Mouse (Mus musculus): ENCODE results near the gene Myoz1.
"Not testable (repeated sequence)": the region's sequence is repeated elsewhere in the genome, so short reads cannot be mapped to it uniquely, and the experiment has no call there.

Myoz1 gene

GRCm38 (mm10) chr14:20637818-20638574 is 18.3 kb downstream of the Myoz1 start:
- no peak for DNase-seq

- DNase-seq: not testable (repeated sequence)
These were observed 19.4 kb downstream of the Myoz1 start for GRCm38 (mm10) chr14:20636968-20637367.

GRCm38 (mm10) chr14:20635546-20635945 is 20.8 kb downstream of the Myoz1 start:
- DNase-seq: no peak

- DNase-seq: no peak
These were observed 25.1 kb downstream of the Myoz1 start for GRCm38 (mm10) chr14:20631253-20631652.

GRCm38 (mm10) chr14:20626971-20627370 is 29.4 kb downstream of the Myoz1 start:
- peak; percentile 17 for DNase-seq

- DNase-seq: no peak
These were observed 29.9 kb downstream of the Myoz1 start for GRCm38 (mm10) chr14:20626447-20626846.

- no peak for DNase-seq
These were observed 33.4 kb downstream of the Myoz1 start for GRCm38 (mm10) chr14:20622907-20623306.

- DNase-seq: no peak
These were observed 33.9 kb downstream of the Myoz1 start for GRCm38 (mm10) chr14:20622412-20622811.

- DNase-seq: no peak
These were observed 34.4 kb downstream of the Myoz1 start for GRCm38 (mm10) chr14:20621903-20622302.

- no peak for DNase-seq
These were observed 37.2 kb downstream of the Myoz1 start for GRCm38 (mm10) chr14:20619131-20619530.

GRCm38 (mm10) chr14:20618211-20618610 is 38.1 kb downstream of the Myoz1 start:
- no peak for DNase-seq

GRCm38 (mm10) chr14:20616421-20616820 is 39.9 kb downstream of the Myoz1 start:
- no peak for DNase-seq

GRCm38 (mm10) chr14:20615075-20615474 is 41.3 kb downstream of the Myoz1 start:
- DNase-seq: no peak

- no peak for DNase-seq
These were observed 43.5 kb downstream of the Myoz1 start for GRCm38 (mm10) chr14:20612820-20613219.

- no peak for DNase-seq
These were observed 46.2 kb downstream of the Myoz1 start for GRCm38 (mm10) chr14:20610146-20610545.

- DNase-seq: no peak
These were observed 46.8 kb downstream of the Myoz1 start for GRCm38 (mm10) chr14:20609519-20609918.

GRCm38 (mm10) chr14:20607396-20608126 is 48.8 kb downstream of the Myoz1 start:
- DNase-seq: no peak

GRCm38 (mm10) chr14:20601287-20601686 is 55.1 kb downstream of the Myoz1 start:
- DNase-seq: no peak

- DNase-seq: no peak
These were observed 56.1 kb downstream of the Myoz1 start for GRCm38 (mm10) chr14:20600203-20600602.

- DNase-seq: no peak
These were observed 56.8 kb downstream of the Myoz1 start for GRCm38 (mm10) chr14:20599542-20599941.
